Mouse (Mus musculus): ENCODE results near the gene Palm3. TPM values are rescaled to one million over a fixed set of nuclear protein-coding genes. Genes with fewer than 3 reads are reported as not detected.

Gene Palm3
- polyA plus RNA-seq, 1 experiment from 2014 or later = 3.6 TPM

- Histone ChIP-seq H3K36me3 (ENCODE audit: control insufficient read depth, insufficient read depth, low read length) (peaks cover 41% of the 10 kb centered on the region), H3K9ac (ENCODE audit: low read depth, low read length) (no peak overlapping the region), H3K27me3 (replicated peaks; ENCODE audit: control insufficient read depth, insufficient read depth, low read length) (no peaks in the 10 kb centered on the region), H3K4me2 (ENCODE audit: low read depth, low read length) (no peak overlapping the region), H3K4me3 (ENCODE audit: low read depth, low read length) (no peak overlapping the region), H3K27ac (replicated peaks; ENCODE audit: low read depth, low read length) (no peak overlapping the region), H3K4me1 (ENCODE audit: control insufficient read depth, insufficient read depth, low read length) (no peaks in the 10 kb centered on the region), H3K9me3 (ENCODE audit: control insufficient read depth, low read length) (no peaks in the 10 kb centered on the region)
- DNase-seq (ENCODE audit: low spot score) (no peak), ATAC-seq (ENCODE audit: low read depth) (no peak)
- 80% methylated on average over 5 of the region's 5 CpGs for WGBS
Measured at GRCm38 (mm10) chr8:84079206-84079605, 57.9 kb downstream of the Palm3 start.

MicroRNAs within 50 kb of the gene (microRNA counts, 519-probe panel; counts per million panel counts)
- 19.3 counts per million for microRNA mmu-miR-1199

Small RNA genes within 50 kb of the gene (microRNA-seq; reads per million reads assigned to microRNA genes)
- gene Mir1199 (ENCODE audit: borderline number of aligned reads) (not detected), gene Mir8111 (ENCODE audit: borderline number of aligned reads) (1.7 reads per million, percentile 2 among the genes with 10 or more reads in this experiment)

Other genes with a start within 250 kb of the Palm3 start
- 25.1 and 31.7 TPM in 2 replicates for gene Adgrl1, start 121.4 kb upstream of the Palm3 start, polyA plus RNA-seq (2014; fragmentation: Nextera tagmentation; extraction: Ambion mirVana)
- gene Gm10644, start 66.3 kb upstream of the Palm3 start, polyA plus RNA-seq (2014; fragmentation: Nextera tagmentation; extraction: Ambion mirVana) = 0.48 and 0.82 TPM in 2 replicates
- gene Asf1b, start 66.0 kb upstream of the Palm3 start, polyA plus RNA-seq (2014; fragmentation: Nextera tagmentation; extraction: Ambion mirVana) = 63.9 and 68.8 TPM in 2 replicates
- gene Prkaca, start 48.5 kb upstream of the Palm3 start, polyA plus RNA-seq (2014; fragmentation: Nextera tagmentation; extraction: Ambion mirVana) = 208 and 247 TPM in 2 replicates
- 15.9 and 18.5 TPM in 2 replicates for gene Samd1, start 23.8 kb upstream of the Palm3 start, polyA plus RNA-seq (2014; fragmentation: Nextera tagmentation; extraction: Ambion mirVana)
- 0.77 and 1.1 TPM in 2 replicates for gene 1700067K01Rik, start 20.0 kb upstream of the Palm3 start, polyA plus RNA-seq (2014; fragmentation: Nextera tagmentation; extraction: Ambion mirVana)
- 0.66 and 1.4 TPM in 2 replicates for gene 2210011C24Rik, start 9.3 kb upstream of the Palm3 start, polyA plus RNA-seq (2014; fragmentation: Nextera tagmentation; extraction: Ambion mirVana)
- 1.5 and 1.8 TPM in 2 replicates for gene Il27ra, start 21.1 kb downstream of the Palm3 start, polyA plus RNA-seq (2014; fragmentation: Nextera tagmentation; extraction: Ambion mirVana)
- gene Rln3, start 23.5 kb downstream of the Palm3 start, polyA plus RNA-seq (2014; fragmentation: Nextera tagmentation; extraction: Ambion mirVana) = 0.47 TPM in 1 of 2 replicates, not detected in the other
- gene Gm10643, start 43.7 kb downstream of the Palm3 start, polyA plus RNA-seq (2014; fragmentation: Nextera tagmentation; extraction: Ambion mirVana) = 2.1 and 2.3 TPM in 2 replicates
- 9.1 and 10.0 TPM in 2 replicates for gene Rfx1, start 45.4 kb downstream of the Palm3 start, polyA plus RNA-seq (2014; fragmentation: Nextera tagmentation; extraction: Ambion mirVana)
- 8.4 and 9.9 TPM in 2 replicates for gene Dcaf15, start 83.3 kb downstream of the Palm3 start, polyA plus RNA-seq (2014; fragmentation: Nextera tagmentation; extraction: Ambion mirVana)
- 1.7 and 2.4 TPM in 2 replicates for gene Podnl1, start 104.5 kb downstream of the Palm3 start, polyA plus RNA-seq (2014; fragmentation: Nextera tagmentation; extraction: Ambion mirVana)
- 20.2 and 21.3 TPM in 2 replicates for gene Cc2d1a, start 126.5 kb downstream of the Palm3 start, polyA plus RNA-seq (2014; fragmentation: Nextera tagmentation; extraction: Ambion mirVana)
- 0.77 and 1.0 TPM in 2 replicates for gene 4930432K21Rik, start 126.6 kb downstream of the Palm3 start, polyA plus RNA-seq (2014; fragmentation: Nextera tagmentation; extraction: Ambion mirVana)
- 3.0 and 4.5 TPM in 2 replicates for gene Nanos3, start 163.7 kb downstream of the Palm3 start, polyA plus RNA-seq (2014; fragmentation: Nextera tagmentation; extraction: Ambion mirVana)
- gene Zswim4, start 215.6 kb downstream of the Palm3 start, polyA plus RNA-seq (2014; fragmentation: Nextera tagmentation; extraction: Ambion mirVana) = 11.0 and 12.4 TPM in 2 replicates
- gene D8Ertd738e, start 228.2 kb downstream of the Palm3 start, polyA plus RNA-seq (2014; fragmentation: Nextera tagmentation; extraction: Ambion mirVana) = 371 and 387 TPM in 2 replicates
- 50.3 and 56.7 TPM in 2 replicates for gene Mri1, start 235.9 kb downstream of the Palm3 start, polyA plus RNA-seq (2014; fragmentation: Nextera tagmentation; extraction: Ambion mirVana)
- gene Ccdc130, start 248.9 kb downstream of the Palm3 start, polyA plus RNA-seq (2014; fragmentation: Nextera tagmentation; extraction: Ambion mirVana) = 18.4 and 19.6 TPM in 2 replicates

Data from embryonic facial prominence, embryonic 14.5 days (tissue).